Mouse (Mus musculus) olfactory bulb, adult 2 months (tissue): ENCODE results near the gene 2610528J11Rik.

Source experiments
- CTCF ChIP-seq: fragments of 200-500 bp; IDR thresholded peaks from 2 replicates; pipeline ENCODE4 v1.5.1; 2012; ENCODE audit warnings: low read depth, mild to moderate bottlenecking, low read length, moderate library complexity; ENCODE audit not compliant: insufficient read depth
- POLR2A ChIP-seq: fragments of 200-500 bp; IDR thresholded peaks from 2 replicates; pipeline ENCODE4 v1.6.1; 2012; ENCODE audit warnings: mild to moderate bottlenecking, low read depth, low read length, moderate library complexity; ENCODE audit not compliant: insufficient read depth

- TF ChIP-seq POLR2A (no peak), CTCF (no peak)
These were observed 26.0 kb upstream of the 2610528J11Rik start for GRCm38 (mm10) chr4:118500792-118501191.
